Mouse (Mus musculus): ENCODE measurements around the gene Fgf7.

DNA sequence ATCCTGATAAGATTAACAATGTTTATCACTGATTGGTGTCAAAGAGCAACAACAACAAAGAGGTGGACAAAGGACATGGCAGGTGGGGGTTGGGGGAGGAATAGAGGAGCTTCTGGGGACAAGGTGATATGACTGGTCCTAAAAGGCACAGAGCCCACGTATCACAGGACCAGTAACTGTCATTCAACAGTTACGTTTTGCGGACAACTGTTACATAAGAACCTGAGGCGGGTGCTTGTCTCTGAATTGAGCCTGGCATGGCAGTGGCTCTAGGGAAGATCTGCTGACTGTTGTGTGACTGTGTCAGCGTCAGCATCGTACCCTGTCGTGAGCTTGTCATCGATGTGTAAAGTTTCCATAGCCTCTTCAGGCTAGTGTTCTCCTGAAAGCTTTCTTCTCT lies 51.7 kb downstream of the Fgf7 start:
- TF ChIP-seq CTCF (IDR thresholded peaks at IDR 0.05; ENCODE audit: low read depth) (no peak), EP300 (optimal IDR thresholded peaks at IDR 0.05) (no peak)

All from stomach, postnatal 0 days (tissue).